Mouse (Mus musculus): Measurements from ENCODE around the gene Cdk2ap2.
"Not testable (repeated sequence)": the region's sequence is repeated elsewhere in the genome, so short reads cannot be mapped to it uniquely, and the experiment has no call there.

Gene Cdk2ap2

DNA sequence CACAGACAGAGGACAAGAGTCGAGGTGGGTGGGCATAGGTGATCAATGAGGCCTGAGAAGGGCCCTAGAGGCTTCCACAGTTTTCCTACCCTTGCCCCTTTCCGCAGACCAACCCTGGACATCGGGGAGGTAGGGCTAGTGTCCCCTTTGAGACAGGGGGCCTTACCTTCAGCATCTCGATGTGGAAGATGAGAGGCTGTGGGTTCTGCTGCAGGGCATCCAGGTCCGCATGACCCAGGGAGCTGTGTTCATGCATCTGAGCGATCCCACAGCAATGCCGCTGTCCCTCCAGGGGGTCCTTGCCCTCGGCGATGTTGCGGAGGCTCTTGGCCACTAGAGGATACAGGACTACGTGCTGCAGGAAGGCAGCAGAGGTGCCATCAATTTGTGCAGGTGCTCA lies 18.8 kb downstream of the Cdk2ap2 start:
- no peak for DNase-seq (ENCODE audit: low spot score in 2 of 2)

DNA sequence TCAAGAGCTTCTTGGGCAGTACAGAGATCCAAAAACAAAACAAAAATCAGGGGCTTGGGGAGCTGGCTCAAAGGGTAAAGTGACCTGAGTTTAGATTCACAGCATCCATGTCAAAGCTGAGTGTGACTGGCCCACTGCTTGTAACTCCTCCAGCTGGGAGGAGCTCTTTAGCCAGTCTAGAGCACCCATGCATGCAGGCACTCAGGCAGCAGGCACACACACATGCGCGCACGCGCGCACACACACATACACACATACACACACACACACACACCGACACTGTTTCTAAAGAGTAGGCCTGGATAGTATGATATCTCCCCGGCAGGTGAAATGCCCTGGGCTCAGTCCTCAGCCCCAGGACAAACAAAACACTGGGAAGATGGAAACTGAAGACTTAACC lies 20.0 kb downstream of the Cdk2ap2 start:
- no peak for DNase-seq (ENCODE audit: low spot score in 2 of 2)

DNA sequence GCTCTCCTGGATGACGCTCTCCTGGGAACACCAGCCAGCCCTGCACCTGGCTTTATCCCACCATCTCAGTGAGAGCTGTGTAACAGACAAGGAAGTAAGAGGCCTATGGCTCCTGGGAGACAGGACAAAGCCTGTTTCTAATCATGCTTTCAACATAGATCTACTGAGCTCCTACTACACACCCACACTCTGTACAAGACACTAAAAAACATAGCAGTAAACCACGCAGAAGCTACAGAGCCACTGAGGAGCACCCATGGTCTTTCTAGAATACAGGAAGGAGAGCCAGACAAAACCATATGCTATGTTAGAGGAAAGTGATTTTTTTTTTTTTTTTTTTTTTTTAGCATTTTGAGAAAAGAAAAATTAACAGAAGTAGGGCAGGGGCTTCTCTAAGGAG lies 21.4 kb downstream of the Cdk2ap2 start:
- no peak for DNase-seq (ENCODE audit: low spot score in 2 of 2)

DNA sequence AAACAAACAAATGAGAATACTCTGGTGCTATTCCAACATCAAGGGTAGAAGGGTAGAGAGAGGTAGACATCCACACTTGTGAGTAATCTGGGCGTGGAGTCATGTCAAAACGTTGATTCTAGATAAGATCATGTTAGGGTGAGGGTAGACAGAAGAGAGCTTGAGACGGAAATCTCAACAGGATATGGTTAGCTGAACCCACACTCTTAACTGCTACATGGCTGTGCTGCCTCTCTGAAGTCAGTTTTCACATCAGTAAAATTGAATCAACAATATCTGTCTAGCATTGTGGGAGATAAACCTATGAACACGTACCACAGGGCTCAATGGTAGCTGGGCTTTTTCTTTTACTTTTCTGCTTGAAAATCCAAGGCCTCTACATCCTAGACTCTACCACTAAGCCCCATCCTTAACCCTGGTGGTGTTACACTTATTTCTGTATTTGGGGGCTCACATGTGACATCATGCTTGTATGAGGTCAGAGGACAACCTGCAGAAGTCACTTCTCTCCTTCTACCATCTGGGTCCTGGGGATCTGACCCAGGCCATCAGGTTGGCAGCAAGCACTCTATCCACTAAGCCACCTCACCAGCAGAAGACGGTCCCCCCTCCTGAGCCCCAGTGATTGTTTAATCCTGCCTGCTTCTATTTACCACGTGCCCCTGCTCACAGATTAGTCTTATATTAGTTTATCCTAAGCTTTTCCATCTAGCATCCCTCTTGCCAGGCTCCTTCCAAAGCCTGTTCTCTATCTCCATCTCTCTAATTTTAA lies 22.9 kb downstream of the Cdk2ap2 start:
- no peak for DNase-seq (ENCODE audit: low spot score in 2 of 2)

DNA sequence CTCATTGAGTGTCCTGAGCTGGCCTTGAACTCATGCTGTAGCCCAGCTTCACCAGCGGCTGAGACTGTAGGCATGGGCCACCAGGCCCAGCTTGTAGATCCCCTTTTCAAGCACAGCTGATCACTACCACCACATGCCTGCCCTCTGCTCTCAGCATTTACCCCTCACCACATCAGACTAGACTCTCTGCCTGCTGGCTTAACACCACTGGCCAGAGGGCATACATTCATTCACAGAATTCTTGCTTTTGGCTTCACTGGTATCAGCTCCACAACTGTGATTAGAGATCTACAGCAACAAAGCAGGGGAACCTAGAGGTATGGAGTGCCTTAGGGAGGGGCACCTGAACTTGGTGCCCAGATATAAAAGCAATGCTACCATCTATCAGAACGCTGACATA lies 23.5 kb downstream of the Cdk2ap2 start:
- DNase-seq (ENCODE audit: low spot score in 2 of 2), result no peak

DNA sequence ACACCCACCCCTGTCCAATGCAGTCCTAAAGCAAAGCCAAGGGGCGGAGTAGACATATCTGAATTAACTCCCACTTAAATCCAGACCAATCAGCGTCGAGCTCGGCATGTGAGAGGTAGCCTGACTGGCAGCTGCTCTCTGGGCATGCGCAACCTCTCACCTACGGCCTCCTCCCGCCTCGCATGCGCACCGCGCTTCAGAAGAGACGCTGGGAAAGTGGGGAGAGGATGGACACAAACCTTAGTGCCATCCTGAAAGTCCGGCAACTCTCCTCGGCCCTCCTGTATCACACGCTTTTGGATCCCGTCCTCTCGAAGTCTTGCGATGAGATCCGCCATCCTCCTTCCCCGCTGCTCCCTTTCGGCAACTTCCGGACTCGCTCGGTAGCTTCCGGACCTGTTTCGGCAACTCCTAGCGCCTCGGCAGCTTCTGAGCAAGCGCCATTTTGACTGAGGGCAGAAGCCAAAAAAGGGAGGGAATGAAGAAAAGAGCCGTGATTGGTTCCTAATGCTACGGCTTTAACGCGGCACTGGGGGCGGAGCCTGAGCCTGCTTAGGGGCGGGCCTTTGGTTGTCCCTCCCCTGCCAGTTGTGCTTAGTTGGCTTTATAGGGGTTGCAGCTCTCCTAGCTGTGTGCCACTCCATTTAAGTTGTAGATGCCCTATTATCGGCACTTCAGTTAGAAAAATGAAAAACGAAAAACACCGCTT lies 24.3 kb downstream of the Cdk2ap2 start:
- DNase-seq (ENCODE audit: low spot score in 2 of 2), result peak; percentile 97 to 99

DNA sequence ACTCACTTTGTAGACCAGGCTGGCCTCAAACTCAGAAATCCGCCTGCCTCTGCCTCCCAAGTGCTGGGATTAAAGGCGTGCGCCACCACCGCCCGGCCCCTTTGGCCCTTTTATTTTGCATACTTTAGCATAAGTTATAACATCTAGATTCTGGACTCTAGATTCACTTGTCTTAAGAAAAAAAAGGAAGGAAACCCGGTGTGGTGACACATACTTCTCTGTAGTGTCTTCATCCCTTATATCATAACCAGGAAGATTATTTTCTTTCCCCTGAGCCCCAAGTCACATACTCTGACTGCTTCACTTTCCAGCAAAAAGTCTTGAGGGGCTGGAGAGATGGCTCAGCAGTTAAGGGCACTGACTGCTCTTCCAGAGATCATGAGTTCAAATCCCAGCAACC lies 24.9 kb downstream of the Cdk2ap2 start:
- DNase-seq (ENCODE audit: low spot score in 2 of 2), result not testable (repeated sequence)

DNA sequence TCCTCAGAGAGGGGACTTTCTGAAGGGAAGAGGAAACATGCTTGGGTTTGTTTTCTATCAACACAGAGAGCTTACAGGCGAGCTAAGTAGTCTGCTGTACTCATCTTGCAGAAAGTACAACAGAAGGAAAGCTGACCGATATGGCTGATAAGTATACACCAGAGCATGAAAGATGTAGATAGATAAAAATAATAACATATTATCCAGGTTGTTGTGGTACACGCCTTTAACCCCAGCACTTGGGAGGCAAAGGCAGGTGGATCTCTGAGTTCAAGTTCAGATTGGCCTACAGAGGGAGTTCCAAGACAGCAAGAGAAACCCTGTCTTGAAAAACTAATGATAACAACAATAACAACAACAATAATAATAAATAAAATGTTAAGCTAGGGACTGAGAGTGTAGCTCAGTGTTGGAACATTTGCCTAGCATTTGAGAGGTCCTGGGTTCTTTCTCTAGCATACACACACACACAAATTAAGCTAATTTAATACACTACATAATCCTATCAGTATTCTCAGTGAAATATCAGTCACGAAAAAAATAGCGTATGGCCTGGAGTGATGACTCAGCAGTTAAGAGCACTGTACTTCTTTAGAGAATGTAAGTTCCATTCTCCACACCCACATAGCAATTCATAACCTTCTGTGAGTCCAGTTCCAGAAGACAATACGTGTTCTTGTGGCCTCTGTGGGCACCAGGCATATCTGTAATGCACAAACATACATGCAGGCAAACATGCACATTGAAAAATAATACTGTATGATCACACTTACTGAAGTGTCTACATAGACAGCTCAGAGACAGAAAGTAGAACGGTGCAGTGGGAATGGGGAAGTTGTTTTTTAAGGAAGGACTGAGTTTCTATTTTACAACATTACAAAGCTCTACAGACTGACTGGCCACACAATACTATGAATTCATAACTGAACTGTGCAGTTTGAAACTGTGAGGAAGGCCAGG lies 25.7 kb downstream of the Cdk2ap2 start:
- no peak for DNase-seq (ENCODE audit: low spot score in 2 of 2)

DNA sequence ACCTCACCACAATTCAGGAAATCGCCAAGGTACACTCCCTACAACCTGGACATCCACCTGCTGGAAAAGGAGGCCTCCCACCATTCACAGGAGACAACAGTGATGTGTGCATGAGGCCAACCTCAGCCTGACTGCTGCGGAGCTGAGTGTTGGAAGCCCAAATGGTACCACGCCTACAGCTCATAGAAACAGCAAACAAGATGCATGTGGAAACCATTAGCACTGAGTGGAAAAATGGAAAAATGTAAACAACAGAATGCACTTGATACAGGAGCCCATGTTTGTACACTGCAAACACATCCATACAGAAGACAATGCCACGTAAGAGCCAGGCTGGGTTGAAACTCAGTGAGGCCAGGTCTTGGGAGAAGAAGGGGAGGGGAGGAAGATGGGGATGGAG lies 27.4 kb downstream of the Cdk2ap2 start:
- DNase-seq (ENCODE audit: low spot score in 2 of 2), result no peak

DNA sequence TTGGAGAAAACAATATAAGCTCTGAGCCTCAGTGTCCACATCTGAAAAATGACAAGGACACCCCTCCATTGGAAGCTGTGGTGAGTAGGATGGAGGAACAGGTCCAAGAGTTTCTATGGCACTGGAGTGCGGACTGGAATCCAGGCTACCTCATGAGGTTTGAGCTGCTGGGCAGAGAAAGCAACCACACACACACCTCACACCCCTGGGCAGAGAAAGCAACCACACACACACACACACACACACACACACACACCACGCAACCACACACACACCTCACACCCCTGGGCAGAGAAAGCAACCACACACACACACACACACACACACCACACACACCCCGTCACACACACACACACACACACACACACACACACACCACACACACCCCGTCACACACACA lies 28.3 kb downstream of the Cdk2ap2 start:
- not testable (repeated sequence) for DNase-seq (ENCODE audit: low spot score in 2 of 2)

DNA sequence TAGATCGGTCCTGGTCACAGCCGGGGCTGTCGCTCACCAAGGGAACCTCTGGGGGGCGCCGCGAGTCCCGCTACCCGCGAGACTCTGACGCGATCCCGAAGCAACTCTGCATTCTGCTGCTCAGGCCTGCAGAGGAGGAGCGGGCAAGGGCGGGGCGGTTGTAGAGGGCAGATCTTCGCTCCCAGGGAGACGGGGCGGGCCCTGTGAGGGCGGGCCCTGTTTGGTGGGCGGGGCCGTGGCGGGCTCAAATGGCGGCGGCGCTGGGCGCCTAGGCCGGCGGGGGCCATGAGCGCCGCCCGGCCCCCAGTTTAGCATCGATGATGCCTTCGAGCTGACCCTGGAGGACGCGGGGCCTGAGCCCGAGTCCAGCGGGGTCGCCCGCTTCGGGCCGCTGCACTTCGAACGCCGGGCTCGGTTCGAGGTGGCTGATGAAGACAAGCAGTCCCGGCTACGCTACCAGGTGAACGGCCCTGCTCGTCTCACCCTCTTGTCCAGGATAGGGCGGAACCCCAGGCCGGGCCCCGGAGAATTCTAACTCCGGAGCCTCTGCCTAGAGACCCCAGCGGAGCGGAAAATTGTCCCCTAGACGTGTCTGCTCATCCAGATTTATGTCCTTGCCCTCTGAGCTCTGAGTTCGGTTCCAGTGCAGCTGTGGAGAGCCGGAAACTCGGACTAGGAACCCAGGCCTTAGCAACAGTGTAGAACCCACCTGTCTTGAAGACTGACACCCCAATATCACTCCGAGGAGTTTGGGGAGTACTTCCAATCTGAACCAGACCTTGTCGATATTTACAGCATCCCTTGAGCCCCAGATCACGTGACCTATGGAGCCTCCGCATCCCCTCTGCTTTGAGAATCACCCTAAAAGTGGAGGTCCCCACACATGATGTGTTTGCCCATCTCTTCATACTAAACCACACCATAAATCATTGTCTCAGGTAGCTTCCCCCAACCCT lies 29.0 kb downstream of the Cdk2ap2 start, which contains the start of gene Aip:
TSS of gene Aip (minus strand) at position 118 of the 956 bp plus-strand sequence.
- peak; percentile 97 to 98 for DNase-seq (ENCODE audit: low spot score in 2 of 2)

DNA sequence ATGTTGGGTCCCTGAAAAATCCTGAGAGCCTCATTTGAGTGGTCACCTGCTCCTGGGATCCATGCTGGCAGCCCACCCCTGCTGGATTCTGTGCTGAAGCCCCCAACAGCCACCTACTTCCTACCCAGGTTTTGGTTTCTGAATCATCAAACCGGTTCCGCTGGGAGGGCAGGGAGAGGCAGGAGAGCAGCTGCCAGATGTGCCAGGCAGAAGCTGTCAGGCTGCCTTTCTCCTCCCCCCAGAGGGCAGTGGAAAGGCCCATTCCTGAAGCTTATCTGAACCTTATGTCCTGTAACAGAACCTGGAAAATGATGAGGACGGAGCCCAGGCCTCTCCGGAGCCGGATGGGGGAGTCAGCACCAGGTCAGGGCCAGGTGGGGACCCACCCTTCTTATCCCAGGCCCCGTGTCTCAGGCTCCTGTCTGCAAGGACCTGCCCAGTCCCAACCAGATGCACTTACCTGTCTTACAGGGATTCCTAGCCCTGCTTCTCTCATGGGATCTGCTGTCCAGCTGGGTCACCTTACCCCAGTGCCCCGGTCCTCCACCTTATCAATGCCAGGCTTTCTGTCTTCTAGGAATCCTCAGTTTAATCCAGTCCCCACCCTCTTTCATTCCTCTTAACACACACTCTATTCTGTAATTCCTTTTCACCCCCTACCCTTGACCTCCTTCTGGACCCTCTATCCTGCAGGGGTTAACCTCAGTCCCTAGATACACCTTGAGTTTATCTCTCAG lies 29.9 kb downstream of the Cdk2ap2 start:
- no peak for DNase-seq (ENCODE audit: low spot score in 2 of 2)

DNA sequence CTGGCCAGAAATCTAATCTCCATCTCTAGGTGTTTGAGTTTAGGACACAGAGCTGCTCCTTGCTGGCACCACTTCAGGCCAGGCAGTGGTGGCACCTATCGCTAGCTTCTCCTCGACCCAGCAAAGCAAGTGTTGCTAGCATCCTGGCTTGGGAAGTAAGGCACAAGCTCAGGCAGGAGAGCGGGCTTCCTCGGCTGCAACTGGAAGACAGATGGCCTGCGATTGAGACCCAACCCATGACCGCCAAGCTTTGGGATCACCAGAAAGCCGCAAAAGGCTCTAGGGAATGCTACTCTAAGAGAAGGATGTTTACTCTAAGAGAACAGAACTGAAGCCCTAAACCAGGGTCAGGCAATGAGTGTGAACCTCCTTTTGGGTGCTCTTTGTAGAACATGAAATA lies 32.5 kb downstream of the Cdk2ap2 start:
- DNase-seq (ENCODE audit: low spot score in 2 of 2), result no peak

DNA sequence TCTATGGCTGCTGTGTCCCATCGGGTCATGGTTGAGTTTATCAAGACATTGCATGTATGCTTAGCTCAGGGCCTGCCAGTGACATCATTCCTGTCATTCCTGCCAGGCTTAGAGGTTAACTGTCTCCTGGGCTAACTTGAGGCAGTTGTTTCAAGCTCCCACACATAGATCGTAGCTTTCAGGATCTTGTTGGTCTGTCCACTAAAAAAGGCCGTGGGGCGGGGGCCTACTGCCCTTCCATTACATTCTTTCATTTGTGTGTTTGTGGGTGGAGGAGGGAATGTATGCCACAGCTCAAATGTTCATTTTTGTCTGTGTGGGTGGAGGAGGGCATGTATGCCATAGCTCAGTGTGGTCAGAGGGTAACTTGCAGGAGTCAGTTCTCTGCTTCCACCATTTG lies 33.1 kb downstream of the Cdk2ap2 start:
- no peak for DNase-seq (ENCODE audit: low spot score in 2 of 2)

DNA sequence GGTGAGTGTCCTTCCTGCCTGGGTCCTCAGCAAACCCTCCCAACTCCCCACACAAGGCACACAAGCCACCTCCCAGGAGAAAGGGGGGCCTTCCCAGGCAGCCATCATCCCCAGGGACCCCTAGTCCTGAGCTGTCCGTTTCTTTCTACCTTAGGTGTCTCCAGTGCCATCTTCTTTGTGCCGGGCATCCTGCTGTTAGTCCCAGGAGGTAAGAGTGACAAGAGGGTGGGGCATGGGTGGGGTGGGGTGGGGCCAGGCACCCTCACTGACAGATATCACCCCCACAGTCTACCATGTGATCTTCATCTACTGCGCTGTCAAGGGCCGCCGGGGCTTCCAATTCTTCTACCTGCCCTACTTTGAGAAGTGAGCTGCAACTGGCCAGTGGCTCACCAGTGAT lies 34.1 kb downstream of the Cdk2ap2 start:
- DNase-seq (ENCODE audit: low spot score in 2 of 2), result no peak

DNA sequence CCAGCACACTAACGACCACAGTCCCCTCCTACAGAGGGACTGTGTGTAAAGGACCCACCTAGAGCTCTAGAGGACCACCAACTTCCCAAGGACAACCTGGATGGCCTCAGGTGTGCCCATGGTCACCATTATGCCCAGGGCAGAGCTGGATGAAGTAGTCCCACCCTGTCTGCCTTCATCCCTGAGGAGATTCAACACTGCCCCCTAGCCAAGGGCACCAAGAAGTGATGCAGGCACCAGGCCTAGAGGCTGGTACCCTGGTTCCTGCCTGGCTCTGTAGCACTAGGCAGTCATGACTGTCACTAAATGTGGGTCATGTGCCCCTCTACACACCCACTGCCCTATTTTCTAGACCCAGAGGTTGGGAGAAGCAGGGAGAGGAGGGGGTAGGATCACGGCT lies 34.8 kb downstream of the Cdk2ap2 start:
- no peak for DNase-seq (ENCODE audit: low spot score in 2 of 2)

DNA sequence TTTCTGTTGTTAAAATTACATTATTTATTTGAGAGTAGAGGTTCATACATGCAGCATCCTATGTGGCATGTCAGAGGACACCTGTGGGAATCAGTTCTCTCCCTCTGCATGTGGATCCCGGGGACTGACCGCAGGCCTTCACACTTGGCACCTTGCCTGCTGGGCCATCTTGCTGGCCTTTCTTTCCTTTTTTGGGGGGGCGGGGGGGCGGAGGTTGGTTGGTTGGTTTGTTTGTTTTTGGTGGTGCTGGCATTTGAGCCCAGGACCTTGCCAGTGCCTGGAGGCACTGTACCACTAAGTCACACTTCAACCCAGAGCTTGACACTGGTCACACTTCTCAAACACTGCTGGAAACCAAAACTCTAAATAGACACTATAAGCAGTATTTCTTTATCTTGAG lies 37.4 kb downstream of the Cdk2ap2 start:
- no peak for DNase-seq (ENCODE audit: low spot score in 2 of 2)

DNA sequence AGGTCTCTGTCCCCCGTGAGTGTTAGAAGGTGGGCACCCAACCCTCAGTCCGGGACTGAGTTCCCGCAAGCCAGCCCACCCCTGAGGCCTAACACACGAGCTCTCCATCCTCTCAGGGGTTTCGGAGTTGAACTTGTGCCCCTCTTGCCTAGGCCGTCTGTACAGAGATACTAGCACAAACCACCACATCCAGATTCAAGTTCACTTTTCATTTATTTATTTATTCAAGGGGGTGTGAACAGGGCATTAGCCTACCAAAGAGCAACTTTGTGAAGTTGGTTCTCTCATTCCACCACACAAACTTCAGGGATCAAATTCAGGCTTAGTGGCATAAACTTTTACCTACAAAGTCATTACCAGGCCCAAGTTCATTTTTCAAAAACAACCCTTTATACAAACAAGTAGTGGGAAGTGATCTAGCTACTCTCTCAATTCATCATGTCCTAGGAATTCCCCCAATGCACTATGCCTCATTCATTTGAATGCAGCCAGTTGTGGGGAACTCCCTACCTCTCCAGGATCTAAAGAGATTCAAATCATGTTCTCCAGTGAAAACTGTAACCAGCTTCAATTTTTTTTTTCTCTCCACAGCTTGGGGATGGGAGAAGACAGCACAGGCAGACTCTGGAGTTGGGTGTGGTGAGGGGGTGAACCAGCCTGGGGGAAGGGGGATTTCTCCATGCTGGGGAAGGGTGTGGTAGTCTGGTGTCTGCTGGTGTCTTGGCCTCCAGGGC lies 38.4 kb downstream of the Cdk2ap2 start:
- DNase-seq (ENCODE audit: low spot score in 2 of 2), result not testable (repeated sequence)

DNA sequence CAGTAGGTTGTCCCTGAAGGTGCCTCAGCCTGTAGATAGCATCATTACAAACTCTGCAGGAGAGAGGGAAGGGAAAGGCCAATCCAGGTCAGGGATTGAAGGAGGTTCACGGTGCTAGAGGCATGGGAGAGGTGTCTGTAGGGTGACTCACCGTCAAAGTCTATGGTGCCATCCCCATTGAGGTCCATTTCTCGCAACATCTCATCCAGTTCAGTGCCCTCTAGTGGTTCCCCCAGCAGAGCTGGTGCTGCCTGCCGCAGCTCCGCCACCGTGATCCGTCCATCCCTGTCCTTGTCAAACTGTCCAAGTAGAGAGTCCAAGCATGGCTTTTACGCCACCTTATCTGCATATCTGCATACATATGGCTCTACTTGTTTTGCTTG lies 39.0 kb downstream of the Cdk2ap2 start:
- DNase-seq (ENCODE audit: low spot score in 2 of 2), result not testable (repeated sequence)

DNA sequence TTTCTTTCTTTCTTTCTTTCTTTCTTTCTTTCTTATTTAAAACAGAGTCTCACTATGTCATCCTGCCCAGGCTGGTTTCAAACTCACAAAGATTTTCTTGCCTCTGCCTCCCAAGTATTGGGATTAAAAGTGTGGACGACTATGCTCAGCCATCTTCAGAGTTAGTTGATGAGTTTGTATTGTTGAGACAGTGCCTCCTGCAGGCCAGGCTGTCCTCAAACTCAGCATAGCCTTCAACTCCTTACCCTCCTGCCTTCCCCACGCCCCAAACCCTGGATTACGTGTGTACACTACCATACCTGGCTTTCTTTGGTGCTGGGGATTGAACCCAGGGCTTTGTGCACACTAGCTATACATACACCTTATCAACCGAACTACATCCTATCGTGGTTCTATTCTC lies 39.5 kb downstream of the Cdk2ap2 start:
- no peak for DNase-seq (ENCODE audit: low spot score in 2 of 2)

Data from heart, adult 9 months (tissue).